Mouse (Mus musculus) spleen, adult 2 months (tissue): ENCODE results near the gene Mrtfb. TPM values are rescaled to one million over a fixed set of nuclear protein-coding genes. Genes with fewer than 3 reads are reported as not detected.

Experiments used
- DNase-seq, 2 experiments: peaks; one replicate each; pipeline versions ENCODE4 v3.0.0 to v3.0.0-alpha.2; 2012 to 2021; ENCODE audit warnings: low spot score in 2 of 2, low read depth in 1 of 2
- H3K27ac ChIP-seq: fragments of 200-500 bp; 2 replicates; pipeline ENCODE4 v1.5.1; 2012; ENCODE audit warnings: low read length, inconsistent platforms; ENCODE audit not compliant: insufficient read depth
- H3K27me3 ChIP-seq: fragments of 200-500 bp; 2 replicates; pipeline ENCODE4 v1.6.1; 2012; ENCODE audit warnings: mild to moderate bottlenecking, moderate library complexity, low read length, inconsistent platforms; ENCODE audit not compliant: control insufficient read depth, insufficient read depth
- H3K36me3 ChIP-seq: fragments of 200-500 bp; 2 replicates; pipeline ENCODE4 v1.6.1; 2012; ENCODE audit warnings: mild to moderate bottlenecking, low read length, inconsistent platforms; ENCODE audit not compliant: control insufficient read depth, insufficient read depth
- H3K4me1 ChIP-seq: fragments of 200-500 bp; 2 replicates; pipeline ENCODE4 v1.6.1; 2011; ENCODE audit warnings: inconsistent platforms; ENCODE audit not compliant: control insufficient read depth, insufficient read depth, insufficient read length
- H3K4me3 ChIP-seq: fragments of 200-500 bp; 2 replicates; pipeline ENCODE4 v1.5.1; 2011; ENCODE audit warnings: mild to moderate bottlenecking, inconsistent platforms; ENCODE audit not compliant: insufficient read depth, insufficient read length; ENCODE audit errors: extremely low read depth
- CTCF ChIP-seq: fragments of 200-500 bp; IDR thresholded peaks from 2 replicates; pipeline ENCODE4 v1.5.1; 2011; ENCODE audit warnings: mild to moderate bottlenecking, inconsistent platforms; ENCODE audit not compliant: insufficient read depth, insufficient read length, insufficient replicate concordance; ENCODE audit errors: extremely low read depth
- POLR2A ChIP-seq: fragments of 200-500 bp; IDR thresholded peaks from 2 replicates; pipeline ENCODE4 v1.6.1; 2011; ENCODE audit warnings: low read depth, low read length, inconsistent platforms
- WGBS: fragments of 180-500 bp; shearing (Covaris S2); methylation state at CpG from one replicate; pipeline ENCODE4 v1.1.7; 2018; 5-methylcytosine and 5-hydroxymethylcytosine counted together
- polyA plus RNA-seq: library from polyadenylated mRNA; depleted of rRNA; stranded (reverse); fragments of >200 nt; gene quantifications from 2 replicates; pipeline ENCODE4 v1.2.3, GENCODE M21; 2012

The Mrtfb gene
- polyA plus RNA-seq, 1 experiment: 4.5 TPM

DNA sequence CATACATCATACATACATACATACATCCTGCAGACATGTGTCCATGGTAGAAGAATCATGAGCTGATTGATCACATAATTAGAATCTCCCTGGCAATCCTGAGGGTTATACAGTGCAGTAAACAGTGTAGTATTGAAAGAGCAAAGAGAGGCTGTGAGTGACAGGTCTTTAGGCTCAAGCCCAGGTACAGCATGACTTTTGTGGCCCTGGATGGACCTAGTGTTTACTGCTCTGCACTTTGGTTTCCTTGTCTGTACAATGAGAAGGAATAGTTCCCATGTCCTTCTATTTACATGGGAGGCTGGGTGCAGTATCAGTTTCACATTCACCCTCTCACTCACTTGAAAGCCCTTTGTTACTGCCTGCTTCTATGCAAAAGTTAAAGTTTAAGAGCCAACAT, 103.9 kb downstream of the Mrtfb start:
- Histone ChIP-seq H3K4me3 (no peak overlapping the region), H3K36me3 (no peaks in the 10 kb centered on the region), H3K27me3 (no peaks in the 10 kb centered on the region), H3K4me1 (no peaks in the 10 kb centered on the region), H3K27ac (no peak overlapping the region)
- TF ChIP-seq POLR2A: no peak
- no peak for TF ChIP-seq CTCF
- no peak for DNase-seq

DNA sequence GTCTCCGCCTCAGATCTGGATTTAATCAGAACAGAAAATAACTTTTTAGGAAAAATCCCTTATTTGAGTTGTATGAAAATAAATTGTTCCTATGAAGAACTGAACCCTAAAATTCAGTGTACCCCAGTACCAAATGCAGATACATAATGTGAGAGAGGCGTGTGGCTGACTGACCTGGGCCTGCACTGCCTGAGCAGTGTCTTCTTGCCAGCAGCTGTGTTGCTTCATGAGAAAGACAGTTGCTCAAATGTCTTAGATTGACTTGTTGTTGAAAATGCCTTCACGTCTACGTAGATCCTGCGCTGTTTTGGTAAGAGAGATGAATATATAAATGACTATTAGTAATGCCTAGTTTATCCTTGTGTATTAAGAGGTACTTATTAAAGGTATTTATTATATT, 104.6 kb downstream of the Mrtfb start:
- no peak for TF ChIP-seq POLR2A
- 90% methylated on average over 5 of the region's 5 CpGs for WGBS
- Histone ChIP-seq H3K27ac (no peak overlapping the region), H3K4me1 (no peaks in the 10 kb centered on the region), H3K4me3 (no peak overlapping the region), H3K36me3 (no peaks in the 10 kb centered on the region), H3K27me3 (no peaks in the 10 kb centered on the region)
- DNase-seq: no peak

- TF ChIP-seq CTCF (no peak), POLR2A (no peak)
- Histone ChIP-seq H3K27me3 (no peaks in the 10 kb centered on the region), H3K4me1 (no peaks in the 10 kb centered on the region), H3K36me3 (no peaks in the 10 kb centered on the region), H3K4me3 (no peak overlapping the region), H3K27ac (no peak overlapping the region)
- 92% methylated on average over 5 of the region's 5 CpGs for WGBS
- DNase-seq: no peak
These were observed 106.9 kb downstream of the Mrtfb start for GRCm38 (mm10) chr16:13363141-13363540.

DNA sequence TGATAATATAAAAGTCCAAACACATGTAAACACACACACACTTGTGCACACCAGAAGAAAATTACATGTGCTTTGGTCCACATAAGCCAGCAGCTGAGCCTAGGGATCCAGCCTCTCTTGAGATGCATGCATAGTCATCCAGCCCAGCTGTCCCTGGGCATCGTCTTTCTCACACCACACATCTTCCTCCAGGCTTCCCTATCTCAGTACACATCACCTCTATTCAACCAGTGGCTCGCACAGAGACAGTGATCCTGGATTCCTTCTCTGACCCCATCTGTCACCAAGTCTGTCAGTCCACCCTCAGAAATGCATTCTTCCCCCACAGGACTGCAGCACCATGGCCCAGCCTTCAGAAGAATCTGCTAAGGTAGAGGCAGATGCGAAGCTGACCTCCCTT, 107.9 kb downstream of the Mrtfb start:
- H3K4me1 ChIP-seq: no peaks in the 10 kb centered on the region
- no peak for TF ChIP-seq POLR2A
- no peaks in the 10 kb centered on the region for H3K36me3 ChIP-seq
- H3K4me3 ChIP-seq: no peak overlapping the region
- no peak overlapping the region for H3K27ac ChIP-seq
- H3K27me3 ChIP-seq: no peaks in the 10 kb centered on the region
- DNase-seq: no peak
- 76% methylated on average over 3 of the region's 3 CpGs for WGBS

GRCm38 (mm10) chr16:13366256-13366655, 110.0 kb downstream of the Mrtfb start:
- DNase-seq: no peak
- Histone ChIP-seq H3K36me3 (no peaks in the 10 kb centered on the region; the same call in 1 of the 2 replicates), H3K4me1 (no peaks in the 10 kb centered on the region), H3K27ac (no peak overlapping the region), H3K4me3 (no peak overlapping the region), H3K27me3 (no peaks in the 10 kb centered on the region)
- TF ChIP-seq CTCF (no peak), POLR2A (no peak)
- 80% methylated on average over 1 of the region's 1 CpGs for WGBS

DNA sequence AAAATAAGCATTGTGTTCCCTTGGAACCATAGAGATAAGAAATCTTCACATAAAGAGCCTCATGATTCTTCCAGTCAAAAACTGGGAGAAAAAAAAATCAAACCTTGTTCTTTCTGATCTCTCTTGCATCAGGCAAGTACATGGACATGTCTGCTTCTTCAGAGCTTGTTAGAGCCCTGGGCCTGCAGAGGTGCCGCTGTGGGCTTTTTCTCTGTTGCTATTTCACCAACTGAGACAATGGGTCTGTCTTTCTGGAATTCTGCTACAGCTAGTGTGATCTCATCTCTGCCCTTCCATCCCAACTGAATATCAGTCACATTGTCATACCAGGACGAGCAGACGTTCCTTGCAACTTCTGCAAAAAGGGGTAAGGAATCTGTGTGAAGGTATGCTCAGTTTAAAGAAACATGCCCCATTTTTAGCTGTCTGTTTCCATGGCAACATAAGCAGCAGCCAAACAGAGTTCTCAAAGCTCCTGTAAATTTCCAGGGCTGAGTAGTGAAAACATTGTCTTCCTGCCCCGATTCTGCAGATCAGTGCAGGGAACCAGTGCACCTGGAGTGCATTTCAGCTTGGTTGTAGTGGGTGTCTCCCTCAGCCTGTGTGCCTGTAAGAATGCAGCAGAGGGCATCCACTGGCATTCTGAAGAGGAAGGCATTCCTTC, 110.7 kb downstream of the Mrtfb start:
- H3K27ac ChIP-seq: no peak overlapping the region
- no peak for DNase-seq
- no peaks in the 10 kb centered on the region for H3K4me1 ChIP-seq
- H3K36me3 ChIP-seq: no peaks in the 10 kb centered on the region; the same call in 1 of the 2 replicates
- TF ChIP-seq CTCF (no peak), POLR2A (no peak)
- WGBS: 58% methylated on average over 4 of the region's 4 CpGs
- H3K27me3 ChIP-seq: no peaks in the 10 kb centered on the region
- H3K4me3 ChIP-seq: no peak overlapping the region

- WGBS: 53% methylated on average over 2 of the region's 2 CpGs
- Histone ChIP-seq H3K27ac (no peak overlapping the region), H3K4me1 (no peaks in the 10 kb centered on the region), H3K36me3 (no peaks in the 10 kb centered on the region; the same call in 1 of the 2 replicates), H3K4me3 (no peak overlapping the region), H3K27me3 (no peaks in the 10 kb centered on the region)
- TF ChIP-seq POLR2A (no peak), CTCF (no peak)
- no peak for DNase-seq
These were observed 111.2 kb downstream of the Mrtfb start for GRCm38 (mm10) chr16:13367466-13367856.
